Mouse (Mus musculus): ENCODE measurements around the gene Exoc4.

GRCm38 (mm10) chr6:33497348-33497747 is 248.5 kb downstream of the Exoc4 start:
- no peak for TF ChIP-seq TCF12 (IDR thresholded peaks at IDR 0.05; ENCODE audit: insufficient read depth, poor library complexity, severe bottlenecking)
- no peak for TF ChIP-seq E2F4 (IDR thresholded peaks at IDR 0.05; ENCODE audit: insufficient read depth)
- no peak for TF ChIP-seq POLR2A (IDR thresholded peaks at IDR 0.05; ENCODE audit: insufficient read length, low read depth)
- no peak for TF ChIP-seq MYOD1 (IDR thresholded peaks at IDR 0.05; ENCODE audit: control insufficient read depth in 1 of 3, insufficient read length in 2 of 3, low read depth in 2 of 3)
- TF ChIP-seq POLR2AphosphoS2 (IDR thresholded peaks at IDR 0.05; ENCODE audit: insufficient read length, low read depth): no peak
- TF ChIP-seq MAX (IDR thresholded peaks at IDR 0.05; ENCODE audit: low read depth): no peak
- no peak for TF ChIP-seq CEBPB (IDR thresholded peaks at IDR 0.05; ENCODE audit: insufficient read depth, poor library complexity, severe bottlenecking)
